Mouse (Mus musculus) cerebellum, adult 2 months (tissue): ENCODE results near the gene Nxph4. TPM values are rescaled to one million over a fixed set of nuclear protein-coding genes. Genes with fewer than 3 reads are reported as not detected.
A peak's percentile ranks its signal among the peaks of the same experiment; 100 is the strongest.

ENCODE experiments used
- DNase-seq, 2 experiments: peaks; one replicate each; pipeline ENCODE4 v3.0.0; 2021
- H3K27ac ChIP-seq: fragments of 200-500 bp; 2 replicates; pipeline ENCODE4 v1.5.1; 2012; ENCODE audit warnings: low read length, control low read depth, inconsistent platforms; ENCODE audit not compliant: insufficient read depth
- H3K27me3 ChIP-seq: fragments of 200-500 bp; 2 replicates; pipeline ENCODE4 v1.6.1; 2012; ENCODE audit warnings: inconsistent platforms, mild to moderate bottlenecking, low read length, moderate library complexity; ENCODE audit not compliant: control insufficient read depth, insufficient read depth
- H3K4me1 ChIP-seq: fragments of 200-500 bp; 2 replicates; pipeline ENCODE4 v1.6.1; 2011; ENCODE audit warnings: low read length; ENCODE audit not compliant: control insufficient read depth, insufficient read depth
- H3K4me3 ChIP-seq: fragments of 200-500 bp; replicated peaks from 2 replicates; pipeline ENCODE3; 2011; ENCODE audit warnings: mild to moderate bottlenecking, low read depth, low read length, control low read depth; ENCODE audit not compliant: insufficient read depth
- CTCF ChIP-seq: fragments of 200-500 bp; IDR thresholded peaks from 2 replicates; pipeline ENCODE4 v1.5.1; 2011; ENCODE audit warnings: low read depth, mild to moderate bottlenecking, control low read depth, low read length, moderate library complexity, borderline replicate concordance; ENCODE audit not compliant: insufficient read depth
- POLR2A ChIP-seq: fragments of 200-500 bp; IDR thresholded peaks from 2 replicates; pipeline ENCODE4 v1.6.1; 2011; ENCODE audit warnings: low read length, control low read depth, borderline replicate concordance; ENCODE audit not compliant: insufficient read depth
- WGBS: fragments of 180-500 bp; shearing (Covaris S2); methylation state at CpG from one replicate; pipeline ENCODE4 v1.1.7; 2018; 5-methylcytosine and 5-hydroxymethylcytosine counted together
- polyA plus RNA-seq: library from polyadenylated mRNA; depleted of rRNA; stranded (reverse); fragments of >200 nt; gene quantifications from 2 replicates; pipeline ENCODE4 v1.2.3, GENCODE M21; 2012

Gene Nxph4
- polyA plus RNA-seq, 1 experiment, result 33.8 TPM

- Histone ChIP-seq H3K4me3 (no peak within 1 kb of the TSS), H3K27me3 (no peaks in the 10 kb centered on the region), H3K4me1 (peaks cover 7% of the 10 kb centered on the region), H3K27ac (no peak within 1 kb of the TSS)
- TF ChIP-seq CTCF (no peak), POLR2A (no peak)
- 77% methylated on average over 13 of the region's 13 CpGs for WGBS
- no peak for DNase-seq
Observed at GRCm38 (mm10) chr10:127500894-127501893, 33.2 kb downstream of the Nxph4 start, which contains the start of gene Stac3. Stac3 (plus strand) TSS chr10:127501686.

- Histone ChIP-seq H3K4me3 (no peak overlapping the region), H3K4me1 (peaks cover 7% of the 10 kb centered on the region), H3K27me3 (no peaks in the 10 kb centered on the region), H3K27ac (peak overlapping the region; percentile 36)
- TF ChIP-seq CTCF (no peak), POLR2A (no peak)
- WGBS, result 82% methylated on average over 4 of the region's 4 CpGs
- no peak for DNase-seq
Observed at GRCm38 (mm10) chr10:127500042-127500441, 34.3 kb downstream of the Nxph4 start.

GRCm38 (mm10) chr10:127499516-127499915 is 34.8 kb downstream of the Nxph4 start:
- 29% methylated on average over 5 of the region's 5 CpGs for WGBS
- Histone ChIP-seq H3K4me3 (no peak overlapping the region), H3K27ac (peak overlapping the region; percentile 36), H3K27me3 (no peaks in the 10 kb centered on the region), H3K4me1 (peaks cover 7% of the 10 kb centered on the region)
- TF ChIP-seq POLR2A, result no peak
- no peak for TF ChIP-seq CTCF
- DNase-seq, result peak in 1 of 2 experiments; percentile 42

- DNase-seq, result no peak
- TF ChIP-seq CTCF (no peak), POLR2A (no peak)
- no peaks in the 10 kb centered on the region for H3K27me3 ChIP-seq
- H3K4me1 ChIP-seq, result peaks cover 22% of the 10 kb centered on the region
- H3K27ac ChIP-seq, result no peak overlapping the region
- WGBS, result 93% methylated on average over 3 of the region's 3 CpGs
- H3K4me3 ChIP-seq, result no peak overlapping the region
Observed at GRCm38 (mm10) chr10:127496156-127496555, 38.2 kb downstream of the Nxph4 start.

- TF ChIP-seq POLR2A, result no peak
- TF ChIP-seq CTCF, result no peak
- Histone ChIP-seq H3K27me3 (no peaks in the 10 kb centered on the region), H3K4me3 (no peak overlapping the region), H3K27ac (peak overlapping the region; percentile 64; the same call in 1 of the 2 replicates), H3K4me1 (peaks cover 32% of the 10 kb centered on the region)
- no peak for DNase-seq
- 18% methylated on average over 3 of the region's 3 CpGs for WGBS
Observed at GRCm38 (mm10) chr10:127492118-127492517, 42.2 kb downstream of the Nxph4 start.

GRCm38 (mm10) chr10:127491128-127491512 is 43.2 kb downstream of the Nxph4 start:
- Histone ChIP-seq H3K4me3 (no peak overlapping the region), H3K27ac (peak overlapping the region; percentile 88), H3K4me1 (peaks cover 32% of the 10 kb centered on the region), H3K27me3 (no peaks in the 10 kb centered on the region)
- WGBS, result 6% methylated on average over 8 of the region's 8 CpGs
- TF ChIP-seq POLR2A (no peak), CTCF (no peak)
- peak; percentile 53 to 56 for DNase-seq

- H3K27me3 ChIP-seq, result no peaks in the 10 kb centered on the region
- WGBS, result 54% methylated on average over 18 of the region's 18 CpGs
- TF ChIP-seq POLR2A (no peak), CTCF (no peak)
- no peak overlapping the region for H3K4me3 ChIP-seq
- no peak for DNase-seq
- H3K4me1 ChIP-seq, result peaks cover 32% of the 10 kb centered on the region
- H3K27ac ChIP-seq, result peak overlapping the region; percentile 88
Observed at GRCm38 (mm10) chr10:127490160-127491127, 43.9 kb downstream of the Nxph4 start.
